Mouse (Mus musculus): Measurements from ENCODE around the gene Sorcs3. TPM values are rescaled to one million over a fixed set of nuclear protein-coding genes. Genes with fewer than 3 reads are reported as not detected.

The Sorcs3 gene
- polyA plus RNA-seq, 1 experiment: 0.66 TPM

- WGBS: 72% methylated on average over 2 of the region's 2 CpGs
Observed at GRCm38 (mm10) chr19:48240960-48241359, 35.1 kb downstream of the Sorcs3 start.

DNA sequence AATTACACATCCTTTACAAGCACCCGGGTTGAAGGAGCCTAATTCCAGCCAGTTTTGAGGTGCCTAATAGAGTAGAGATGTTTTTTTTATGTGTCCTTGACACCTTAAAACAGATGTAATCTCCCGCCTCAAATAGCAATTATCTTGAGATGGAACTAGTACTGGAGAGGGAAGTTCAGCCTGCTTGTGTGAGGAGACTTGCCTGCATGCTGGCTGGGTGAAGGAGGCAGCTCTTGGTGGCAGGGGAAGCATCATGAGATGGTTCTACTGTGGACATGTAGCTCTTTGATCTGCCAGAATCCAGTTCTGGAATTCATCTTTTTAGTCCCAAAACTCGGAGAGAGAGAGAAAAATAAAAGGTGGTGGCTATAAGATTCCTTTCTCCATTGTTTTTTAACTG lies 38.2 kb downstream of the Sorcs3 start:
- Histone ChIP-seq H3K4me3 (ENCODE audit: insufficient read depth, low read depth, low read length) (no peak overlapping the region), H3K27me3 (replicated peaks; ENCODE audit: control insufficient read depth, insufficient read depth, low read length) (no peaks in the 10 kb centered on the region), H3K36me3 (ENCODE audit: control insufficient read depth, insufficient read depth, low read length) (no peaks in the 10 kb centered on the region), H3K27ac (ENCODE audit: insufficient read depth, low read depth, low read length) (no peak overlapping the region), H3K4me1 (ENCODE audit: control insufficient read depth, insufficient read depth, low read length) (no peaks in the 10 kb centered on the region)
- TF ChIP-seq POLR2A (IDR thresholded peaks at IDR 0.05; ENCODE audit: low read depth, low read length) (no peak), CTCF (conservative IDR thresholded peaks at IDR 0.05; ENCODE audit: insufficient read depth, insufficient read length, low read depth, low read length) (no peak)
- DNase-seq: no peak
- WGBS: 62% methylated on average over 3 of the region's 3 CpGs

More at GRCm38 (mm10) chr19:48240960-48241359, 35.1 kb downstream of the Sorcs3 start:
- Histone ChIP-seq H3K27ac (ENCODE audit: insufficient read depth, low read depth, low read length) (no peak overlapping the region), H3K36me3 (ENCODE audit: control insufficient read depth, insufficient read depth, low read length) (no peaks in the 10 kb centered on the region), H3K4me1 (ENCODE audit: control insufficient read depth, insufficient read depth, low read length) (no peaks in the 10 kb centered on the region), H3K4me3 (ENCODE audit: insufficient read depth, low read depth, low read length) (no peak overlapping the region), H3K27me3 (replicated peaks; ENCODE audit: control insufficient read depth, insufficient read depth, low read length) (no peaks in the 10 kb centered on the region)
- DNase-seq: no peak
- TF ChIP-seq POLR2A (IDR thresholded peaks at IDR 0.05; ENCODE audit: low read depth, low read length): no peak
- TF ChIP-seq CTCF (conservative IDR thresholded peaks at IDR 0.05; ENCODE audit: insufficient read depth, insufficient read length, low read depth, low read length): no peak

DNA sequence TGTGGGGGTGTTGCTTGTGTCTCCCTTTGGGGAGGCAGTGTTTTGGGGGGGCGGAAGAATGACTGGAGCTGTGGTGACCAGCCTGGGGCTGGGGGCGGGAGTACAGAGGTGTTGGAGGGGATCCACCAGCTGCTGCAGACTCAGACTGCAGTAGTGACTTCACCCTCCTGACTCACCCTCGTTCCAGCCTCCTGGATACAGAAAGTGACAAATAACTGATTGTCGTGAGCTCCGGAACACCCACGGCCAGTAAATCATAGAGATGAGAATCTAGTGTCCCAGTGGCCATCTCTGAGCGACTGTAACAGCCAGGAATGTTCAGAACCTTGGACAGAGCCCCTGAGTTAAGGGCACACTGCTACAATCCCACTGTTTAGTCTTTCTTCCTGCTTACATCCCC lies 53.4 kb downstream of the Sorcs3 start:
- Histone ChIP-seq H3K27ac (ENCODE audit: insufficient read depth, low read depth, low read length) (no peak overlapping the region), H3K27me3 (replicated peaks; ENCODE audit: control insufficient read depth, insufficient read depth, low read length) (no peaks in the 10 kb centered on the region), H3K36me3 (ENCODE audit: control insufficient read depth, insufficient read depth, low read length) (no peaks in the 10 kb centered on the region), H3K4me1 (ENCODE audit: control insufficient read depth, insufficient read depth, low read length) (no peaks in the 10 kb centered on the region), H3K4me3 (ENCODE audit: insufficient read depth, low read depth, low read length) (no peak overlapping the region)
- TF ChIP-seq POLR2A (IDR thresholded peaks at IDR 0.05; ENCODE audit: low read depth, low read length) (no peak), CTCF (conservative IDR thresholded peaks at IDR 0.05; ENCODE audit: insufficient read depth, insufficient read length, low read depth, low read length) (no peak)
- no peak for DNase-seq
- 48% methylated on average over 7 of the region's 7 CpGs for WGBS

- no peaks in the 10 kb centered on the region for H3K4me1 ChIP-seq (ENCODE audit: control insufficient read depth, insufficient read depth, low read length)
- WGBS: 85% methylated on average over 8 of the region's 8 CpGs
- no peak overlapping the region for H3K4me3 ChIP-seq (ENCODE audit: insufficient read depth, low read depth, low read length)
- no peaks in the 10 kb centered on the region for H3K27me3 ChIP-seq (replicated peaks; ENCODE audit: control insufficient read depth, insufficient read depth, low read length)
- H3K27ac ChIP-seq (ENCODE audit: insufficient read depth, low read depth, low read length): no peak overlapping the region
- TF ChIP-seq POLR2A (IDR thresholded peaks at IDR 0.05; ENCODE audit: low read depth, low read length) (no peak), CTCF (conservative IDR thresholded peaks at IDR 0.05; ENCODE audit: insufficient read depth, insufficient read length, low read depth, low read length) (no peak)
- DNase-seq: no peak
- no peaks in the 10 kb centered on the region for H3K36me3 ChIP-seq (ENCODE audit: control insufficient read depth, insufficient read depth, low read length)
Observed at GRCm38 (mm10) chr19:48260671-48261070, 54.8 kb downstream of the Sorcs3 start.

DNA sequence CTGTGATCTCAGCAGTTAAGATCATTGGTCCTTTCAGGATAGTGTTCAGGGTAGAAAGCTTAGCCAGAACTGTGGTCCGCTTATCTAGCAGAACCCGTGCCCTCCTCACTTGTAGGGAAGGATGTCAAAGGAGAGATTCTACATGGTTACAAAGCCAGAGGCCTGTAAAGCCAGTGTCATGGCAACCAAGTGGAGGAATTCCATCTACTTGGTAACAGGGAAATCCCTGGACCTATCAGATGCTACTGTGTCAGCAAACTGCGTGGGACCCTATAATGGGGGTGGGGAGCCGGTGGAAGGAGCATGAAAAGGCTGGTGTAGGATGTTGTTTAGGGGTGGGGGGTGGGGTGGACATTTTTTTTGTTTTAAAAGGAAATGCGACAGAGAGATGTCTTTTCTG lies 57.9 kb downstream of the Sorcs3 start:
- 84% methylated on average over 5 of the region's 5 CpGs for WGBS

GRCm38 (mm10) chr19:48280273-48280672 lies 74.4 kb downstream of the Sorcs3 start:
- WGBS: 72% methylated on average over 8 of the region's 8 CpGs
- TF ChIP-seq POLR2A (IDR thresholded peaks at IDR 0.05; ENCODE audit: low read depth, low read length): no peak
- TF ChIP-seq CTCF (conservative IDR thresholded peaks at IDR 0.05; ENCODE audit: insufficient read depth, insufficient read length, low read depth, low read length): no peak

More for the DNA sequence above, 57.9 kb downstream of the Sorcs3 start:
- H3K27ac ChIP-seq (ENCODE audit: insufficient read depth, low read depth, low read length): no peak overlapping the region
- DNase-seq: no peak
- TF ChIP-seq POLR2A (IDR thresholded peaks at IDR 0.05; ENCODE audit: low read depth, low read length) (no peak), CTCF (conservative IDR thresholded peaks at IDR 0.05; ENCODE audit: insufficient read depth, insufficient read length, low read depth, low read length) (no peak)
- no peaks in the 10 kb centered on the region for H3K27me3 ChIP-seq (replicated peaks; ENCODE audit: control insufficient read depth, insufficient read depth, low read length)
- no peak overlapping the region for H3K4me3 ChIP-seq (ENCODE audit: insufficient read depth, low read depth, low read length)
- H3K36me3 ChIP-seq (ENCODE audit: control insufficient read depth, insufficient read depth, low read length): no peaks in the 10 kb centered on the region
- no peaks in the 10 kb centered on the region for H3K4me1 ChIP-seq (ENCODE audit: control insufficient read depth, insufficient read depth, low read length)

DNA sequence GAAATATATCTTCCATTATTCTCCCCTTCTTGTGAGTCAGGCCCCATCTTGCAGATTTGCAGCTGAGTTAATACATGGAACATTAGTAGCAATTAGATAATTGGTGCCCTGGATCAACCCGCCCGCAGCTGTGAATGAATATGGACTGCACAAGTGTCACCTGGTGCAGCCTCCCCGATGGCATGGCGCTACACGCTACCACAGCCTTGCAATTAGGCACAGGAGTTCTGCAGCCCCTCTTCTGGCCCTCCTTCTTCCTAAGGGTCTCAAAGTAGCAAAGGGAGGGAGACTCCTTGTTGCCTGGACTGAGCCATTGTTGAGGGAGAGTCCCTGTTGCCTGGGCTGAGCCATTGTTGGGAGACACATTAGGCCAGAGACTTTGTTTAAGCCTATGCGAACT lies 76.4 kb downstream of the Sorcs3 start:
- TF ChIP-seq CTCF (conservative IDR thresholded peaks at IDR 0.05; ENCODE audit: insufficient read depth, insufficient read length, low read depth, low read length) (no peak), POLR2A (IDR thresholded peaks at IDR 0.05; ENCODE audit: low read depth, low read length) (no peak)
- H3K4me1 ChIP-seq (ENCODE audit: control insufficient read depth, insufficient read depth, low read length): no peaks in the 10 kb centered on the region
- H3K27ac ChIP-seq (ENCODE audit: insufficient read depth, low read depth, low read length): no peak overlapping the region
- H3K27me3 ChIP-seq (replicated peaks; ENCODE audit: control insufficient read depth, insufficient read depth, low read length): no peaks in the 10 kb centered on the region
- 91% methylated on average over 6 of the region's 6 CpGs for WGBS
- no peak for DNase-seq
- no peaks in the 10 kb centered on the region for H3K36me3 ChIP-seq (ENCODE audit: control insufficient read depth, insufficient read depth, low read length)
- H3K4me3 ChIP-seq (ENCODE audit: insufficient read depth, low read depth, low read length): no peak overlapping the region

More at GRCm38 (mm10) chr19:48280273-48280672, 74.4 kb downstream of the Sorcs3 start:
- Histone ChIP-seq H3K27ac (ENCODE audit: insufficient read depth, low read depth, low read length) (no peak overlapping the region), H3K27me3 (replicated peaks; ENCODE audit: control insufficient read depth, insufficient read depth, low read length) (no peaks in the 10 kb centered on the region), H3K36me3 (ENCODE audit: control insufficient read depth, insufficient read depth, low read length) (no peaks in the 10 kb centered on the region), H3K4me1 (ENCODE audit: control insufficient read depth, insufficient read depth, low read length) (no peaks in the 10 kb centered on the region), H3K4me3 (ENCODE audit: insufficient read depth, low read depth, low read length) (no peak overlapping the region)
- no peak for DNase-seq
